Mouse (Mus musculus): Measurements from ENCODE around the gene Sbno2. TPM values are rescaled to one million over a fixed set of nuclear protein-coding genes. Genes with fewer than 3 reads are reported as not detected.

The Sbno2 gene
- polyA plus RNA-seq (2015; fragmentation: Nextera tagmentation; extraction: Ambion mirVana) = 10.7 and 11.0 TPM in 2 replicates

DNA sequence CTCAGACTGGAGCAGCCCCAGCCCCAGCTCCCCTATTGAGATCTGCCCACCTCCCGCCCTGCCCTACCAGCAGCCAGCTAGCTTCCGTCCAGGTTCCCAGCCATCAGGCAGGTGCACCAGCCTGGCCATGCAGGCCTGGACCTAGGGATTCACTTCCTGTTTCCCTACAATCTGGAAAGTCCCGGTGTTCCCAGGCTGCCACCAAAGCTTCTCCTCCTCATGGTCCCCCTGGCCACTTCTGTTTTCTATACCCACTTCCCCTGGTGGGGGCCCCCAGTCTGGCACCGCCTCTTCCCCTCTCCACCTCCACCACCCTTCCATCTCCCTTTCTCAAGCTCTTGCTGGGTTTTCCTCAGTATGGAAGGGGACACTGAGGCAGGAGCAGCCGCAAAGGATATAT, at the start of gene Sbno2:
Sbno2 (minus strand) TSS at position 112 of the 400 bp plus-strand sequence.
- Histone ChIP-seq H3K9me3 (ENCODE audit: control insufficient read depth, low read length) (no peaks in the 10 kb centered on the region), H3K27me3 (ENCODE audit: control insufficient read depth, insufficient read depth, low read length) (no peaks in the 10 kb centered on the region), H3K4me2 (replicated peaks; ENCODE audit: low read depth) (peak within 1 kb of the TSS; percentile 36), H3K9ac (ENCODE audit: low read length) (peak within 1 kb of the TSS; percentile 43), H3K27ac (replicated peaks) (peak within 1 kb of the TSS; percentile 84), H3K4me3 (ENCODE audit: low read depth, low read length) (peak within 1 kb of the TSS; percentile 10; the same call in 1 of the 2 replicates), H3K4me1 (replicated peaks; ENCODE audit: control insufficient read depth, insufficient read depth) (peaks cover 9% of the 10 kb centered on the region), H3K36me3 (ENCODE audit: control insufficient read depth, insufficient read depth, low read length) (no peaks in the 10 kb centered on the region)
- 56% methylated on average over 5 of the region's 5 CpGs for WGBS
- ATAC-seq (ENCODE audit: low FRiP score, low TSS enrichment) (no peak), DNase-seq (ENCODE audit: low spot score) (no peak)
- TF ChIP-seq EP300 (optimal IDR thresholded peaks at IDR 0.05) = no peak
- no peak for TF ChIP-seq CTCF (IDR thresholded peaks at IDR 0.05; ENCODE audit: low read depth)

DNA sequence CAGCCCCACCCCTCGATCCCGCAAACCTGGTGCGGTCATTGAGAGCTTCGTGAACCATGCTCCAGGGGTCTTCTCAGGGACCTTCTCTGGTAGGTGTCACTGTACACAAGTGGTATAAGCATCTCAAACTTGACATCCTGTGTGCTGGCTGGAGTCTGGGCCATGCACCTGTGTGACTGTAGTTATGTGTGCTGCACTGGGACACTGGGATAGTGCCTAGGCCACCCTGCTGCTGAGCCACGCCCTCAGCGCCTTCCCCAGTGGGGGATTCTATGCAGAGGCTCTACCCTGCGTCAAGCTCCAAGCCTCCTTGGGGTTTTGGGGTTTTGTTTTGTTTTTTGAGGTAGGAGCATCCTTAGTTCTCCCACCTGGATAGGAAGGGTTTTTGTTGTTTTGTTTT, 49.0 kb upstream of the Sbno2 start:
- no peaks in the 10 kb centered on the region for H3K27me3 ChIP-seq (ENCODE audit: control insufficient read depth, insufficient read depth, low read length)
- peak overlapping the region; percentile 35; the same call in 1 of the 2 replicates for H3K27ac ChIP-seq (replicated peaks)
- H3K4me2 ChIP-seq (replicated peaks; ENCODE audit: low read depth) = no peak overlapping the region
- no peak for TF ChIP-seq EP300 (optimal IDR thresholded peaks at IDR 0.05)
- no peak for TF ChIP-seq CTCF (IDR thresholded peaks at IDR 0.05; ENCODE audit: low read depth)
- 85% methylated on average over 7 of the region's 7 CpGs for WGBS
- no peaks in the 10 kb centered on the region for H3K9me3 ChIP-seq (ENCODE audit: control insufficient read depth, low read length)
- H3K4me3 ChIP-seq (ENCODE audit: low read depth, low read length) = no peak overlapping the region
- peaks cover 36% of the 10 kb centered on the region for H3K36me3 ChIP-seq (ENCODE audit: control insufficient read depth, insufficient read depth, low read length)
- DNase-seq (ENCODE audit: low spot score) = no peak
- no peak overlapping the region for H3K9ac ChIP-seq (ENCODE audit: low read length)
- H3K4me1 ChIP-seq (replicated peaks; ENCODE audit: control insufficient read depth, insufficient read depth) = peaks cover 27% of the 10 kb centered on the region
- ATAC-seq (ENCODE audit: low FRiP score, low TSS enrichment) = no peak

DNA sequence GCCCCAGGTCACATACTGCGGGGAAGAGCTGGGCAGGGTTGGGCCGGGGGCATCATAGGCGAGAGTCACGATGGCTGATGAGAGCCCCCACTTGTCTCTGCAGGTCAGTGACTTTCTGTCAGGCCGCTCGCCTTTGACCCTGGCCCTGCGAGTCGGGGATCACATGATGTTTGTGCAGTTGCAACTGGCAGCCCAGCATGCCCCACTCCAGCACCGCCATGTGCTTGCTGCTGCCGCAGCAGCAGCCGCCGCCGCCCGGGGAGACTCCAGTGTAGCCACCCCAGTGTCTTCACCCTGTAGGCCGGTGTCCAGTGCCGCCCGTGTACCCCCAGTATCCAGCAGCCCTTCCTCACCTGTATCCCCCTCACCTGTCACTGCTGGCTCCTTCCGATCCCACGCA, 48.3 kb upstream of the Sbno2 start:
- no peaks in the 10 kb centered on the region for H3K9me3 ChIP-seq (ENCODE audit: control insufficient read depth, low read length)
- 68% methylated on average over 19 of the region's 19 CpGs for WGBS
- H3K36me3 ChIP-seq (ENCODE audit: control insufficient read depth, insufficient read depth, low read length) = peaks cover 36% of the 10 kb centered on the region
- H3K4me3 ChIP-seq (ENCODE audit: low read depth, low read length) = no peak overlapping the region
- ATAC-seq (ENCODE audit: low FRiP score, low TSS enrichment) (no peak), DNase-seq (ENCODE audit: low spot score) (no peak)
- H3K4me2 ChIP-seq (replicated peaks; ENCODE audit: low read depth) = peak overlapping the region; percentile 92
- H3K4me1 ChIP-seq (replicated peaks; ENCODE audit: control insufficient read depth, insufficient read depth) = peaks cover 22% of the 10 kb centered on the region
- peak overlapping the region; percentile 99 for H3K27ac ChIP-seq (replicated peaks)
- TF ChIP-seq CTCF (IDR thresholded peaks at IDR 0.05; ENCODE audit: low read depth) = no peak
- TF ChIP-seq EP300 (optimal IDR thresholded peaks at IDR 0.05) = no peak
- H3K27me3 ChIP-seq (ENCODE audit: control insufficient read depth, insufficient read depth, low read length) = no peaks in the 10 kb centered on the region
- H3K9ac ChIP-seq (ENCODE audit: low read length) = peak overlapping the region; percentile 93; the same call in 1 of the 2 replicates

DNA sequence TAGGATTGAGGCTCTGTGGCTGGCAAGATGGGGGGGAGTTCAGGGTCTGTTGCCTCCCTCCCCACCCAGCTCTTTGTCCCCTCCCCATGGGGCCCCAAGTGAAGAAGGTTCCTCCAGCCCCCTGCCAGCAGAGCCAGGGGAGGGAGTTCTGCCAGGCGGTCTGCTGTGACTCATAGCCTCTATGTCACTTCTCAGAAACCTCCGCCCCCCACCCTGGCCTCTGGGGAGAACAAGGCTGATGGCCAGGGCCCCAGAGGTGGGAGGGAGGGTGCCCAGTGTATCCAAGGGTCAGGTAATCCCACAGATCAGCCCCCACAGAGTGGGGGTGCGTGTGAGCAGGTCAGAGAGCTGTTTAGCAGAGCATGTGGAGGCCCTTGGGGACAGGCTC, 47.5 kb upstream of the Sbno2 start:
- 13% methylated on average over 3 of the region's 3 CpGs for WGBS
- peak; percentile 80 for DNase-seq (ENCODE audit: low spot score)
- peak overlapping the region; percentile 93 for H3K4me3 ChIP-seq (ENCODE audit: low read depth, low read length)

DNA sequence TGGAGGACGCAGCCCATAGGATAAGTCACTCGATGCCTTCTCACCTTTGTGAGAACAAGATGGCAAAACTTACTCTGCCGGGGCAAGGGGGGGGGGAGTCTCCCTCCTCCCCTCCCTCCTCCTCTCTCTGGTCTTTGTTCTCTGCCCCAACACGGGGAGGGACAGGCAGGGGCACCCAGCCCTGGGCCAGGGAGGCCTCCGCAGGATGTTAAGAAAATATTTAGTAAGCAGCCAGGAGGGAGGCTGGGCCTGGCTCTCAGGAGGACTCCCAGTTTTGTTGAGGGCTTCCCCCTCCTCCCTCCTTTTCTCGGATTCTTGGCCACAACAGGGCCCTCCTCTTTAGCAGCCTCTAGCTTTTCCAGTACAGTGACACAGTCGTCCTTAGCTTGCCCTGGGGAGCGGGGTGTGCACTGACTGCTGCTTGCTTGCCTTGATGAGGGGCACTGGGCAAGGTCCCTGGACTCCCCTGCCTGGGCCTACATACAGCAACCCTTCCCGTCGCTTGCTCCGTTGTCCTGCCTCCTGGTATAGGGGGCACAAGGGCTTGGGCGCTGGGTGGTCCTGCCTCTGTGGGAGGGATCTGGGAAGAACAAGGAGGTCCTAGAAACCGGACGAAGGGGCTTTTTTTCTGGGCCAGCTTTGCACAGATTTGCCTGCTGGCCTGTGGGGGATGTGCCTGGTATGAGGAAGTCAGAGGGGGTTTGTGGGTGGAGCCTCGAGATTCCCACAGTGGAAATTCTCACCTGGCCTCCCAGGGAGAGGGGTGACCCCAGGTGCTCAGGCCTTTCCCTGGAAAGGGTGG, 46.9 kb upstream of the Sbno2 start:
- Histone ChIP-seq H3K4me2 (replicated peaks; ENCODE audit: low read depth) (peak overlapping the region; percentile 92), H3K36me3 (ENCODE audit: control insufficient read depth, insufficient read depth, low read length) (peaks cover 35% of the 10 kb centered on the region), H3K27me3 (ENCODE audit: control insufficient read depth, insufficient read depth, low read length) (no peaks in the 10 kb centered on the region), H3K4me1 (replicated peaks; ENCODE audit: control insufficient read depth, insufficient read depth) (peaks cover 22% of the 10 kb centered on the region), H3K9ac (ENCODE audit: low read length) (peak overlapping the region; percentile 93), H3K9me3 (ENCODE audit: control insufficient read depth, low read length) (no peaks in the 10 kb centered on the region), H3K4me3 (ENCODE audit: low read depth, low read length) (peak overlapping the region; percentile 93), H3K27ac (replicated peaks) (peak overlapping the region; percentile 99)
- DNase-seq (ENCODE audit: low spot score) = peak; percentile 76
- 0 out of 2 replicates have a peak, but pooled peaks have one; percentile 0 for ATAC-seq (ENCODE audit: low FRiP score, low TSS enrichment)
- 3% methylated on average over 15 of the region's 15 CpGs for WGBS
- TF ChIP-seq EP300 (optimal IDR thresholded peaks at IDR 0.05) (no peak), CTCF (IDR thresholded peaks at IDR 0.05; ENCODE audit: low read depth) (0 out of 2 replicates have a peak, but pooled peaks have one; percentile 6)

More for the DNA sequence above, 47.5 kb upstream of the Sbno2 start:
- TF ChIP-seq EP300 (optimal IDR thresholded peaks at IDR 0.05) (no peak), CTCF (IDR thresholded peaks at IDR 0.05; ENCODE audit: low read depth) (no peak)
- H3K36me3 ChIP-seq (ENCODE audit: control insufficient read depth, insufficient read depth, low read length) = peaks cover 36% of the 10 kb centered on the region
- no peaks in the 10 kb centered on the region for H3K9me3 ChIP-seq (ENCODE audit: control insufficient read depth, low read length)
- no peak for ATAC-seq (ENCODE audit: low FRiP score, low TSS enrichment)
- H3K4me2 ChIP-seq (replicated peaks; ENCODE audit: low read depth) = peak overlapping the region; percentile 92
- H3K4me1 ChIP-seq (replicated peaks; ENCODE audit: control insufficient read depth, insufficient read depth) = peaks cover 22% of the 10 kb centered on the region
- peak overlapping the region; percentile 93 for H3K9ac ChIP-seq (ENCODE audit: low read length)
- H3K27ac ChIP-seq (replicated peaks) = peak overlapping the region; percentile 99
- H3K27me3 ChIP-seq (ENCODE audit: control insufficient read depth, insufficient read depth, low read length) = no peaks in the 10 kb centered on the region

Data from stomach, postnatal 0 days (tissue).